Mouse (Mus musculus) spleen, adult 2 months (tissue): ENCODE data around the gene Arpc1b.

Experiments
- CTCF ChIP-seq: fragments of 200-500 bp; IDR thresholded peaks from 2 replicates; pipeline ENCODE4 v1.5.1; 2011; ENCODE audit warnings: mild to moderate bottlenecking, inconsistent platforms; ENCODE audit not compliant: insufficient read depth, insufficient read length, insufficient replicate concordance; ENCODE audit errors: extremely low read depth
- POLR2A ChIP-seq: fragments of 200-500 bp; IDR thresholded peaks from 2 replicates; pipeline ENCODE4 v1.6.1; 2011; ENCODE audit warnings: low read depth, low read length, inconsistent platforms

- no peak for TF ChIP-seq POLR2A
- no peak for TF ChIP-seq CTCF
These were observed 1.7 kb downstream of the Arpc1b start for GRCm38 (mm10) chr5:145115736-145116135.
